Mouse (Mus musculus) G1E (cell line): ENCODE data around the gene Dhdds. TPM values are rescaled to one million over a fixed set of nuclear protein-coding genes. Genes with fewer than 3 reads are reported as not detected.
A peak's percentile ranks its signal among the peaks of the same experiment; 100 is the strongest.

Source experiments
- ATAC-seq: 2 replicates; pipeline ENCODE4 v1.8.0; 2016; ENCODE audit warnings: mild to moderate bottlenecking; ENCODE audit not compliant: insufficient number of reproducible peaks, poor library complexity, low FRiP score, severe bottlenecking; ENCODE audit errors: extremely low read depth
- DNase-seq: peaks from one replicate; pipeline ENCODE4 v3.0.0; 2012; ENCODE audit warnings: low spot score
- H3K27me3 ChIP-seq: 2 replicates; pipeline ENCODE4 v1.6.1; 2012; ENCODE audit warnings: mild to moderate bottlenecking, low read length, inconsistent platforms; ENCODE audit not compliant: insufficient read depth
- H3K36me3 ChIP-seq: replicated peaks from 2 replicates; pipeline ENCODE3; 2012; ENCODE audit warnings: mild to moderate bottlenecking, inconsistent platforms
- H3K4me1 ChIP-seq: 2 replicates; pipeline ENCODE4 v1.6.1; 2012; ENCODE audit warnings: low read depth, low read length, inconsistent platforms, mixed read lengths; ENCODE audit not compliant: insufficient read depth
- H3K4me3 ChIP-seq: 2 replicates; pipeline ENCODE4 v1.5.1; 2012; ENCODE audit warnings: low read depth, mild to moderate bottlenecking, inconsistent platforms, low read length, moderate library complexity, mixed read lengths
- H3K9me3 ChIP-seq: replicated peaks from 2 replicates; pipeline ENCODE4 v1.6.1; 2012; ENCODE audit warnings: inconsistent platforms
- CTCF ChIP-seq: IDR thresholded peaks from 2 replicates; pipeline ENCODE4 v1.5.1; 2012; ENCODE audit warnings: low read depth, low read length, inconsistent platforms, mixed read lengths
- GATA1 ChIP-seq: IDR thresholded peaks from 2 replicates; pipeline ENCODE4 v1.6.1; 2012; ENCODE audit warnings: borderline replicate concordance, low read length, inconsistent platforms, mixed read lengths
- GATA2 ChIP-seq: IDR thresholded peaks from 2 replicates; pipeline ENCODE4 v1.6.1; 2012; ENCODE audit warnings: low read depth, low read length, inconsistent platforms, borderline replicate concordance
- POLR2AphosphoS5 ChIP-seq: IDR thresholded peaks from 2 replicates; pipeline ENCODE4 v1.6.1; 2012; ENCODE audit warnings: low read depth, low read length, inconsistent platforms; ENCODE audit not compliant: insufficient replicate concordance
- TAL1 ChIP-seq: conservative IDR thresholded peaks from 2 replicates; pipeline ENCODE4 v1.6.1; 2012; ENCODE audit warnings: low read depth, low read length, inconsistent platforms, mixed read lengths
- polyA plus RNA-seq: library from polyadenylated mRNA; stranded (reverse); fragments of >175 nt; gene quantifications from 2 replicates; pipeline ENCODE4 v1.2.3, GENCODE M21; 2012
- total RNA-seq, 2 experiments: library from RNA; stranded (forward) in 1 of 2; stranded (reverse) in 1 of 2; fragments of 200-1000 nt in 1 of 2; fragments of >200 nt in 1 of 2; fragmentation: Nextera tagmentation in 1 of 2; gene quantifications; 2 replicates each; pipeline ENCODE4 v1.2.3; 2014 to 2017

The Dhdds gene
- total and polyA plus RNA-seq, 3 experiments, result 12.5 to 21.7 (median 14.9) TPM

DNA sequence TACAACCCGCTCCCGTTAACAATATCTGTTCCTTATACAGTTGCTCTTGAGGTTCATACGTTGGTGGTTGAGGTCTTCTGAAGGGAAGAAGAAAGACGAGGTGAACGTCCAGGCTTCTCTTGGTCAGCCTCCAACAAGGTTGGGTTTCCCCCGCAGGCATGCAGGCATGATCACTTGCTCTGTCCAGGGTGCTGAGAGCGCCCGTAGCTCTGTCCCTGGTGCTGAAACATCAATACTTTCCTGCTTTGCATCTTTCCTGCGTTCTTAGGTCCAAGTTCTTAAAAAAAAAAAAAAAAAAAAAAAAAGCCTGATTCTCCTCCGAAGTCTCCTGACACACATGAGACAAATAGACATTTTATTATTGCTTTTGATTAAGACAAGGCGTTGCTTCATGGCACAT is 19.9 kb upstream of the Dhdds start:
- Histone ChIP-seq H3K27me3 (peaks cover 32% of the 10 kb centered on the region), H3K4me1 (no peaks in the 10 kb centered on the region), H3K4me3 (no peak overlapping the region), H3K36me3 (no peaks in the 10 kb centered on the region), H3K9me3 (peaks cover 13% of the 10 kb centered on the region)
- DNase-seq (peak; percentile 23), ATAC-seq (no peak)
- TF ChIP-seq TAL1 (no peak), POLR2AphosphoS5 (no peak), GATA2 (no peak), GATA1 (no peak), CTCF (no peak)

DNA sequence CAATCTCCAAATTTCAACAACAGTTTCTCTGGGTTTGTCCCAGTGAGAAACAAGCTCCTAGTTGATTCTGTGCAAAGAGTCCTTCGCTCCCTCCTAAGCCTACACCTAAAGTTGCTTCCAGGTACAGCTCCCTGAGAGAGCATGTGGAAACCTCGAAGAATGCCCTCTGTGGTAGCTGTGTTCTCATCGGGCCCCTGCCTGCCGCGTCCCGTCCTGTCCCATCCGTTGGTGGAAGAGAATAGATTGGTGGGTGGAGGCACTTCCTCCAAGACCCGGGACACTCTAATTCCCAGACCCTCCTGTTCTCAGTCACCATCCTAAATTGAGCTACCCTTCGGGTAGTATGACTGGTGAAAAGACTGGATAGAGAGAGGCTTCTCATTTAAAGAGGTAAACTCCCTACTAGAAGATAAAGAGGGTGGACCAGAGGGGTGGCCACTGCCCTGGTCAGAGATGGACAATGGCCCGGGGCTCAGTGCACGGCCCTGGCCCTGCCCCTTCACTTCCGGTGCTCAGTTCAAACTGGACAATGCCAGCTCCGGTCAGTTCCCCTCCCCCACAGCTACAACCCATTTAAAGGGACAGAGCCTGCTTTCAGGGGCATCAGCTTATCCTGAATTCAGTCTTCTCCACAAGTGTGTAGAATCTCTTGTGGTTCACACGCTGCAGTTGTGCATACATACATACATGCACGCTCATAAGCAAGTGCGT is 19.1 kb upstream of the Dhdds start:
- no peak overlapping the region for H3K4me3 ChIP-seq

DNA sequence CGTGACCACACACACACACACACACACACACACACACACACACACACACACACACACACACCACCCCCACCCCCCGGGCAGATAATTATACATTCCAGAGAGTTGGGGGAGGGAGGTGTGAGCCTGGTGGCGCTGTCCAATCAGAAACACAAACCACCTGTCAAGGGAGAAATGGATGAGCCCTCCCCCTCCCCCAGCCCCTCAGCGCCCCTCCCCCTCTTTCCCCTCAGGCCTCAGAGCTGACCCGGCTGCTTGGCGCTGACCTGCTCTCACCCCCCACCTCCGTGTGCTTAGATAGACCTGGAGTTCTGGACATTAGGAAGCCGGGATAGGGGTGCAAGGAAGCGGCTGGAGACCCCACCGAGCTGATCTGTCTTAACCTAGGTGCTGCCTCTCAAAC is 18.5 kb upstream of the Dhdds start:
- TF ChIP-seq POLR2AphosphoS5 (no peak), CTCF (no peak), GATA1 (no peak), GATA2 (no peak), TAL1 (no peak)
- DNase-seq (no peak), ATAC-seq (no peak)
- no peak overlapping the region for H3K4me3 ChIP-seq
- no peaks in the 10 kb centered on the region for H3K4me1 ChIP-seq
- H3K36me3 ChIP-seq, result no peaks in the 10 kb centered on the region
- peaks cover 37% of the 10 kb centered on the region for H3K27me3 ChIP-seq
- peaks cover 13% of the 10 kb centered on the region for H3K9me3 ChIP-seq

More for the DNA sequence above, 19.1 kb upstream of the Dhdds start:
- Histone ChIP-seq H3K9me3 (peaks cover 13% of the 10 kb centered on the region), H3K4me1 (no peaks in the 10 kb centered on the region), H3K36me3 (no peaks in the 10 kb centered on the region), H3K27me3 (peaks cover 36% of the 10 kb centered on the region)
- no peak for ATAC-seq
- no peak for DNase-seq
- TF ChIP-seq CTCF, result no peak
- no peak for TF ChIP-seq POLR2AphosphoS5
- TF ChIP-seq TAL1, result no peak
- TF ChIP-seq GATA2, result no peak
- no peak for TF ChIP-seq GATA1

DNA sequence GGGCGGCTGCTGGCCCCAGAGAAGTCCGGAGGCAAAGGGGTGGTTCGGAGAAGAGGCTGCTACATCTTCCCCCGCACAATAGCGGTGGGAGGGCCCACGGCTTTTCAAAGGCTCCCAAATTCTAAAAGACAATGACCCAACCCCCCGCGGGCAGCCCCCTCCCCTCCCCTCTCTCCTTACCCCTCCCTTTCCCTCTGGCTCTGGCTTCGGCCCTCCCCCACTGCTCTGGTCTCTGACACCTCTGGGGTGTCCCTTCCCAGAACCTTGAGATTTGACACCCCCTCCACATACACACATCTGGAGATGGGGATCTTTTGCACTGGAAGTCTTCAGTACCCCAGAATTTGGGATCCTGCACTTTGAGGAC is 18.0 kb upstream of the Dhdds start, which contains the start of gene Lin28a:
Lin28a (minus strand) TSS at position 63 of the 367 bp plus-strand sequence.
- no peak for DNase-seq
- Histone ChIP-seq H3K9me3 (peaks cover 13% of the 10 kb centered on the region), H3K4me3 (no peak within 1 kb of the TSS), H3K36me3 (no peaks in the 10 kb centered on the region), H3K4me1 (no peaks in the 10 kb centered on the region), H3K27me3 (peaks cover 37% of the 10 kb centered on the region)
- no peak for ATAC-seq
- TF ChIP-seq TAL1 (no peak), POLR2AphosphoS5 (no peak), CTCF (no peak), GATA1 (no peak), GATA2 (no peak)

DNA sequence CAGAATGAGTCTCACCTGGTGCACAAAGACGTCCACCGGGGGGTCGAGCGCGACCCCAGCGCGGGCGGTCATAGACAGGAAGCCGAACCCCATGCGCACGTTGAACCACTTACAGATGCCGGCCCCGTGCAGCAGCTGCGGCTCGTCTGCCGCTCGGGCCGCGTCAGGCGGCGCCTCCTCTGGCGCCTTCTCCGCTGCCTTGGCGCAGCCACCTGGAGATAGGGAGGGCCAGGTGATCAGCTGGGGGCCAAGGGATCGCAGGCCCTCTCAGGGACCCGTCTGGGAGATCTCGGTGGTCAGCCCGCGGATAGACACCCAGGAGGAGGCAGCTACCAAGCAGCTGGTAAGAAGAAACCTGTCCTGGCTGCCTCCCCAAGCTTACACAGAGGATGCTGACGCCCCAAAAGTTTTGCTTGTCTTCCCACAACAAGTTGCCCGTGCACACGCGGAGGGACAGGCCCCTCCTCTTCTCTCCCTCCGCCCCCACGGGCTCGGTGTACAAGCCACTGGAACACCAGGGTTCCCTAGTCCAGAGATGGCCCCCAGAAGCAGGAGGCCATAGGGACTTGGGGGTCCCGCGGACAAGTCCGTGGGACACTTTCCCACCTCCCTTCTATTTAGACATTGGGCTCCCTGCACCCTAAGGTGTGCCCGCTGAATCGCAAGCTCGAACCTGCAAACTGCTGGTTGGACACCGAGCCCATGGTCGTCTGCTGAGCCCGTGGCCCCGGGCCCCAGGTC is 17.5 kb upstream of the Dhdds start:
- Histone ChIP-seq H3K27me3 (peaks cover 38% of the 10 kb centered on the region), H3K4me1 (no peaks in the 10 kb centered on the region), H3K4me3 (no peak overlapping the region), H3K9me3 (peaks cover 13% of the 10 kb centered on the region), H3K36me3 (no peaks in the 10 kb centered on the region)
- ATAC-seq (no peak), DNase-seq (no peak)
- TF ChIP-seq GATA2 (no peak), POLR2AphosphoS5 (no peak), GATA1 (no peak), TAL1 (no peak), CTCF (no peak)

DNA sequence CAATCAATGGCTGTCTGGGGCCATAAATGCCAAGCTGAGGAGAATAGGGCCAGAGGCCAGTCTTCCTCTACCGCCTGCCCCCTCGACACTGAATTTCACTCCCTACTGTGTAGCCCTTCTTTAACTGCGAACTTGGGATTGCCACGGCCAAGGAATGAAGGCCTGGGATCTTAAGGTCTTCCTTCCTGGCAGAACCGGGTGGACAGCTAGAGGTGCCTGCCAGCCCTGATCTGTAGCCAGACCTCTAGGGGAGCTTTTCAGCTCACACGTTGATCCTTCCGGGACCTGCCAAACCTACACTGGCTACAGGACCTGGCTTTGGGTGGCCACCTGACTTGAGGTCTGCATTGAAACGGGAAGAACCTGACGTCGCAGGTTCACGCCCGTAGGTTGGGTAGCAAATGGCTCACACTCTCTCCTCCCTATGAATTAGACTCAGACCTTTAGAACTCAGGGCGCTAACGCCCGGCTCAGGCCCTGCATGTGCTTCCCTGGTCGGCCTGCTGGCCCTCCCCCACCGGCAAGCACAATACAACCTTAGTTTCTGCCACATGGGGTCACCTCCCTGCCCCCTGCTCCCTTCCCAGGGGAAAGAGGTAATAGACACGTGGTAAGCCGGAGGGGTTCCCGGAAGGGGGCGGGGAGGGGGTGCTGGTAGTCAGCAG is 16.6 kb upstream of the Dhdds start:
- H3K27me3 ChIP-seq, result peaks cover 43% of the 10 kb centered on the region
- TF ChIP-seq GATA1, result no peak
- TF ChIP-seq GATA2, result no peak
- TF ChIP-seq TAL1, result no peak
- TF ChIP-seq CTCF, result no peak
- TF ChIP-seq POLR2AphosphoS5, result no peak
- H3K9me3 ChIP-seq, result peaks cover 13% of the 10 kb centered on the region
- no peak for ATAC-seq
- H3K4me3 ChIP-seq, result no peak overlapping the region
- no peak for DNase-seq
- H3K4me1 ChIP-seq, result no peaks in the 10 kb centered on the region
- no peaks in the 10 kb centered on the region for H3K36me3 ChIP-seq
